Mouse (Mus musculus) embryonic facial prominence, embryonic 11.5 days (tissue): ENCODE data around the gene Exoc6b. TPM values are rescaled to one million over a fixed set of nuclear protein-coding genes. Genes with fewer than 3 reads are reported as not detected.

ENCODE experiments used
- ATAC-seq: fragments of 200-750 bp; cut with Nextera tagmentation; replicated peaks from 2 replicates; pipeline ENCODE4 v1.8.0; 2017; ENCODE audit warnings: low read depth; ENCODE audit not compliant: insufficient number of reproducible peaks, low FRiP score, low TSS enrichment
- DNase-seq: peaks from one replicate; pipeline ENCODE4 v3.0.0-alpha.2; 2015; ENCODE audit warnings: low spot score
- H3K27ac ChIP-seq: fragments of 300-500 bp; sonication (generic); replicated peaks from 2 replicates; pipeline ENCODE4 v1.5.1; 2014; ENCODE audit warnings: mild to moderate bottlenecking, low read depth, low read length, control low read depth
- H3K27me3 ChIP-seq: fragments of 300-500 bp; sonication (generic); 2 replicates; pipeline ENCODE4 v1.6.1; 2014; ENCODE audit warnings: mild to moderate bottlenecking, low read length, moderate library complexity, mixed read lengths; ENCODE audit not compliant: control insufficient read depth, insufficient read depth
- H3K36me3 ChIP-seq: fragments of 300-500 bp; sonication (generic); replicated peaks from 2 replicates; pipeline ENCODE4 v1.6.1; 2014; ENCODE audit warnings: low read depth, mild to moderate bottlenecking, low read length, moderate library complexity, mixed read lengths; ENCODE audit not compliant: control insufficient read depth, insufficient read depth
- H3K4me1 ChIP-seq: fragments of 300-500 bp; sonication (generic); 2 replicates; pipeline ENCODE4 v1.6.1; 2014; ENCODE audit warnings: low read length, mixed read lengths; ENCODE audit not compliant: control insufficient read depth, insufficient read depth
- H3K4me2 ChIP-seq: fragments of 300-500 bp; sonication (generic); 2 replicates; pipeline ENCODE4 v1.6.1; 2014; ENCODE audit warnings: low read depth, mild to moderate bottlenecking, control low read depth, low read length, moderate library complexity
- H3K4me3 ChIP-seq: fragments of 300-500 bp; sonication (generic); 2 replicates; pipeline ENCODE4 v1.5.1; 2014; ENCODE audit warnings: low read depth, low read length, control low read depth
- H3K9ac ChIP-seq: fragments of 300-500 bp; sonication (generic); replicated peaks from 2 replicates; pipeline ENCODE4 v1.6.1; 2014; ENCODE audit warnings: mild to moderate bottlenecking, control low read depth, low read length
- H3K9me3 ChIP-seq: fragments of 300-500 bp; sonication (generic); replicated peaks from 2 replicates; pipeline ENCODE4 v1.6.1; 2016; ENCODE audit warnings: mild to moderate bottlenecking, low read length, inconsistent platforms, mixed read lengths; ENCODE audit not compliant: control insufficient read depth
- WGBS: fragments of 180-500 bp; shearing (Covaris S2); extraction: QIAGEN DNeasy Blood & Tissue Kit; methylation state at CpG from one replicate; pipeline ENCODE4 v1.1.7; 2014; 5-methylcytosine and 5-hydroxymethylcytosine counted together
- polyA plus RNA-seq: library from polyadenylated mRNA; unstranded; fragments of >200 nt; fragmentation: Nextera tagmentation; extraction: Ambion mirVana; gene quantifications from 2 replicates; pipeline ENCODE4 v1.2.1, GENCODE M21; 2014

The Exoc6b gene
- polyA plus RNA-seq, 1 experiment from 2014 or later = 36.0 TPM

DNA sequence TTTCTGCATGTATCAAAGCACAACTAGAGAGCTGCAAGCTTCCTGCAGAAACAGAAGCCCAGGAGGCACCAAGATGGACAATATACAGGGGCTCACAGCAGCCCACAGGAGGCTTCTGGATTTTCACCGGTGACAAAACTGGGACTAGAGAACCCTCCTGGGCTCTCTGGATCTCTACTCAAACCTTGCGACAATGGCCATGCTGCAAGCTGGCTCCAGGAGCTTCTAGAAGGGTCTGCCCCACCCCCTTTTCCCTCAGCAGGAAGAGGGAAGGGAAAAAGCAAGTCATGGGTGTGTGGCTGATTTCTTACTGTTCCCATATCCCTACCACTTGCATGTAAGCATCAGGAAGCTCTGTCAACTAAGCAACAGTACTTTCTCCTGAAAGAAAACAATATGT is 437.7 kb downstream of the Exoc6b start:
- 98% methylated on average over 2 of the region's 2 CpGs for WGBS
- no peak for ATAC-seq
- H3K36me3 ChIP-seq = no peaks in the 10 kb centered on the region
- no peaks in the 10 kb centered on the region for H3K27me3 ChIP-seq
- H3K4me3 ChIP-seq = no peak overlapping the region
- H3K4me2 ChIP-seq = no peak overlapping the region
- no peak overlapping the region for H3K9ac ChIP-seq
- no peaks in the 10 kb centered on the region for H3K9me3 ChIP-seq
- H3K27ac ChIP-seq = no peak overlapping the region
- DNase-seq = no peak
- H3K4me1 ChIP-seq = no peaks in the 10 kb centered on the region

DNA sequence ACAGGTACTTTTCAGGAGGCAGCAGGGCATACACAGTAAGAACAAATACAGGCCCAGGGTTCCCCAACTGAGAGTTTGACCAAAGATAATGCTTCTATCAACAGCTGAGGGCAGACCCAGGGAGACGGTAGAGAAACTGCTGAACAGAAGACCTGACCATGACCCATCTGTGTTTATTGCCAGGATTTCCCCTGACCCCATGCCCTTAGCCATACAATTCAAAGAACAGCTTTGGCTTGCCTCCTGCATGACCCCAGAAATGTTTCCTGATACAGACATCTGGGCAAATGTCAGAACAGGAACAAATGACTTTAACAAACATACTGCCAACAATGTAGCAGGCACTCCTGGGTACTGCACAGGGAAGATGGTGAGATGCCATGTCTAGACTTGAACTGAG is 439.0 kb downstream of the Exoc6b start:
- Histone ChIP-seq H3K4me1 (no peaks in the 10 kb centered on the region), H3K9me3 (no peaks in the 10 kb centered on the region), H3K9ac (no peak overlapping the region), H3K4me3 (no peak overlapping the region), H3K27me3 (no peaks in the 10 kb centered on the region), H3K27ac (no peak overlapping the region), H3K4me2 (no peak overlapping the region), H3K36me3 (no peaks in the 10 kb centered on the region)
- DNase-seq (no peak), ATAC-seq (no peak)
- 16% methylated on average over 1 of the region's 1 CpGs for WGBS

DNA sequence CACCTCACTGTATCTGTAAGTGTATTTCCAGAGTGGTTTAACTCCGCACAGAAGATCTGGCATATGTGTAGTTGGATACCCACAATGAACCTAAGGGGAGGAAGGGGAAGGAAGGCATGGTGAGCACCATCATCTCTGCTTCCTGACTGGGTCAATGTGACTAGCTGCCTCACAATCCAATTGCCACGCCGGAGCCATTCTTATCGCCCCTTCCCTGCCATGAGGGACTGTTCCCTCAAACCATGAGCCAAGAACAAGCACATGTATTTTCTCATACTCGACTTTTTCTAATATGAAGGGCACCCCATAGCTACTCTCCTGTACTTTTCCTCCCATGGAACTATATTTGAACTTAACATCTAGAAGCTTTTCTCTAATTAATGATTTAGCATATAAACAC is 440.5 kb downstream of the Exoc6b start:
- DNase-seq (no peak), ATAC-seq (no peak)
- Histone ChIP-seq H3K27me3 (no peaks in the 10 kb centered on the region), H3K4me3 (no peak overlapping the region), H3K9ac (no peak overlapping the region), H3K4me2 (no peak overlapping the region), H3K36me3 (no peaks in the 10 kb centered on the region), H3K4me1 (no peaks in the 10 kb centered on the region), H3K27ac (no peak overlapping the region), H3K9me3 (no peaks in the 10 kb centered on the region)
- 92% methylated on average over 5 of the region's 5 CpGs for WGBS

DNA sequence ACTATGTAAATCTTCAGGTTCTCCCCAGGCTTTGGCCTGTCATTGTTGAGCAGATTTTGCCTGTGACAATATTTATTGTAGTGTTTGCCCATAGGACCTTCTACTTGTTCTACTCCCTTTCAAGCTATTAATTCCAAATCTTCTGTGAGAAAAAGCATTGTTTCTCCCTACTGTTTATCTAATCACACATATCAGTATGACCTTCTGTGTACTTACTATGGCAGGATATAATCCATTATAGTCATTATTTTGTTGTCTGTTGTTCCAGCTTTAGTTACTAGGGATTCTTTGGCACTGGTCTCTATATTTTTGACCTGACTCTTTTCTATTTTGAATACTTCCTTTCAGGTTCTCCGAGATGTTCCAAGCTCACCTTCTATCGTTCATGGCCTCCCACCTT is 442.9 kb downstream of the Exoc6b start:
- H3K4me3 ChIP-seq = no peak overlapping the region
- no peak overlapping the region for H3K9ac ChIP-seq
- H3K9me3 ChIP-seq = no peaks in the 10 kb centered on the region
- ATAC-seq (no peak), DNase-seq (no peak)
- no peak overlapping the region for H3K27ac ChIP-seq
- no peak overlapping the region for H3K4me2 ChIP-seq
- WGBS = 86% methylated on average over 2 of the region's 2 CpGs
- H3K4me1 ChIP-seq = no peaks in the 10 kb centered on the region
- no peaks in the 10 kb centered on the region for H3K36me3 ChIP-seq
- H3K27me3 ChIP-seq = no peaks in the 10 kb centered on the region

DNA sequence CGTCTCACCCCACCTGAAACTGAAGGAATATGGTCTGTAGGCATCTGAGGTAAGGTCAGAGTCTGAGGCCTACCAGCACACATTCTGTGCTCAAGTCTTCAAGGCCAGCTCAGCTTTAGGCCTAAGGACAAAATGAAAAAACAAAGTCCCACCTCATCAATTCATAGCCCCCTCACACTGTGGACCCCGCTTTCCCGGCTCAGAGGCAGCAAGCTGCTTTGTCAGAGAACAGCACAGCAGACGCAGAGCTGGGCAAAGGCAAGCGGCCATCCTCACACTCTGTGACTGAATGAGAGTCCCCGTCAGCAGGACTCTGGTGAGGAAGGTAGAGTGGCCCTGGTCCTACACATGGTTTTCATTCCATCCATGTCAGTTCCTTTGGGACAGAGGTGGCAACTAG is 450.1 kb downstream of the Exoc6b start:
- Histone ChIP-seq H3K4me2 (no peak overlapping the region), H3K9ac (no peak overlapping the region), H3K27me3 (no peaks in the 10 kb centered on the region), H3K36me3 (no peaks in the 10 kb centered on the region), H3K4me3 (no peak overlapping the region), H3K4me1 (no peaks in the 10 kb centered on the region), H3K27ac (no peak overlapping the region), H3K9me3 (no peaks in the 10 kb centered on the region)
- no peak for DNase-seq
- ATAC-seq = no peak
- 87% methylated on average over 6 of the region's 6 CpGs for WGBS

DNA sequence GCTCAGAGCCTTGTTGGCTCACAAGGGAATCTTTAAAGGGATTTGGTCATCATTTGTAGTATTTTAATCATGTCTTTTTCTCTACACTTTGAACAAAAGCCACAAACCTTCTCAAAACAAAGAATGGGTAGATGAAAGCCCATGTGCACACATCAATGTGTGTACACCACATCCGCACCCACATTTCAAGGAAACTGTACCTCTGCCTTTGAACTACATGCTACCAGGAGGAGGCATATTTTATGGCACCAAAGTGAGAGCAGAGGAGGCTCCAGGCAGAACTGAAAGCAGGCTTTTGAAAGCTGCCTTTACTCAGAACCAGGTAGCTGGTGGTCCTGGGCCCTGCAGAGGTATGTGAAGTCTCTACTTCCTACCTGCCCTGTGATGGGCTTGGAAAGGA is 452.3 kb downstream of the Exoc6b start:
- no peak for DNase-seq
- WGBS = 87% methylated on average over 1 of the region's 1 CpGs
- H3K9ac ChIP-seq = no peak overlapping the region

DNA sequence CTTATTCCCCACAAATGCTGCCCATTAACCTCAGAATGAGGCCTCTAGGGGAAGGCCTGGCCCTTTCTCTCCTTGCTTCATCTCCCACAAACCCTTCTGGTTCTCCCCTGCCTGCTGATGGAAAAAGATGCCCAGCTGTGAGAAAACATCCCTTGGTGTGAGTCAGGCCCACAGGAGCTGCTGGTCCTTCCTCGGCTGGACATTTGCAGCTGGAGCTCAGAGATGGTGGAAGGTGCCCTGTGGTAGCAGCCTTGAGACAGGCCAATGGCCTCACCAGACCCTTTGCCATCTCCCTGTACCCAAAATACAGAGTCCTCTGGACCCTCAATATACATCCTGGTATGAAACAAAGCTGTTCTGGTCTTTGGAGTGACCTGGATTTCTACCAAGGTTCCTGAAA is 452.7 kb downstream of the Exoc6b start:
- Histone ChIP-seq H3K4me2 (no peak overlapping the region), H3K4me3 (no peak overlapping the region), H3K36me3 (no peaks in the 10 kb centered on the region), H3K9ac (no peak overlapping the region), H3K27me3 (no peaks in the 10 kb centered on the region), H3K27ac (no peak overlapping the region), H3K4me1 (no peaks in the 10 kb centered on the region), H3K9me3 (no peaks in the 10 kb centered on the region)
- WGBS = 79% methylated on average over 1 of the region's 1 CpGs
- ATAC-seq (no peak), DNase-seq (no peak)

More for the DNA sequence above, 452.3 kb downstream of the Exoc6b start:
- ATAC-seq = no peak
- no peaks in the 10 kb centered on the region for H3K36me3 ChIP-seq
- H3K4me2 ChIP-seq = no peak overlapping the region
- no peak overlapping the region for H3K27ac ChIP-seq
- no peaks in the 10 kb centered on the region for H3K27me3 ChIP-seq
- H3K4me3 ChIP-seq = no peak overlapping the region
- H3K9me3 ChIP-seq = no peaks in the 10 kb centered on the region
- H3K4me1 ChIP-seq = no peaks in the 10 kb centered on the region

DNA sequence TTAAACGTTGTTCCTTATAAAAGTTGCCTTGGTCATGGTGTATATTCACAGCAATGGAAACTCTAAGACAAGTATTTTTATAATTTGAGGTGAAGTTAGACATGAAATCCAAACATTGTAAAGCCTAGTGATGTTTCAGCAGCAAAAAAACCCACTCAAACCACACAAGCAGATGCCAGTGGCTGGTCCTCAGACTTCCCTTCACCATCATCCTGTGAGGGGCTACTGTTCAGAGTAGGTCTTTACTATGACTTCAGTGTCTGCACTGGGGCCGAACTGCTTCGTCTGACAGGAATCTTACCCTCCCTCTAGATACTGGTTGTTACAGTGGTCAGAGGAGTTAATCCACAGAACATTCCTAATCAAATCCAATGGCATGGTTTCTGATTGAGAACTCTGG is 455.8 kb downstream of the Exoc6b start:
- Histone ChIP-seq H3K4me3 (no peak overlapping the region), H3K27ac (no peak overlapping the region), H3K4me1 (no peaks in the 10 kb centered on the region), H3K4me2 (no peak overlapping the region), H3K9me3 (no peaks in the 10 kb centered on the region), H3K9ac (no peak overlapping the region), H3K36me3 (no peaks in the 10 kb centered on the region), H3K27me3 (no peaks in the 10 kb centered on the region)
- ATAC-seq (no peak), DNase-seq (no peak)
- WGBS = 83% methylated on average over 3 of the region's 3 CpGs
